Mouse (Mus musculus) spleen, postnatal 36 days (tissue): Measurements from ENCODE around the gene Atoh8.

Experiments
- DNase-seq, 2 experiments: peaks; one replicate each; pipeline ENCODE4 v3.0.0; 2022; ENCODE audit warnings: low spot score in 2 of 2, mixed read lengths in 1 of 2

Atoh8 gene

DNA sequence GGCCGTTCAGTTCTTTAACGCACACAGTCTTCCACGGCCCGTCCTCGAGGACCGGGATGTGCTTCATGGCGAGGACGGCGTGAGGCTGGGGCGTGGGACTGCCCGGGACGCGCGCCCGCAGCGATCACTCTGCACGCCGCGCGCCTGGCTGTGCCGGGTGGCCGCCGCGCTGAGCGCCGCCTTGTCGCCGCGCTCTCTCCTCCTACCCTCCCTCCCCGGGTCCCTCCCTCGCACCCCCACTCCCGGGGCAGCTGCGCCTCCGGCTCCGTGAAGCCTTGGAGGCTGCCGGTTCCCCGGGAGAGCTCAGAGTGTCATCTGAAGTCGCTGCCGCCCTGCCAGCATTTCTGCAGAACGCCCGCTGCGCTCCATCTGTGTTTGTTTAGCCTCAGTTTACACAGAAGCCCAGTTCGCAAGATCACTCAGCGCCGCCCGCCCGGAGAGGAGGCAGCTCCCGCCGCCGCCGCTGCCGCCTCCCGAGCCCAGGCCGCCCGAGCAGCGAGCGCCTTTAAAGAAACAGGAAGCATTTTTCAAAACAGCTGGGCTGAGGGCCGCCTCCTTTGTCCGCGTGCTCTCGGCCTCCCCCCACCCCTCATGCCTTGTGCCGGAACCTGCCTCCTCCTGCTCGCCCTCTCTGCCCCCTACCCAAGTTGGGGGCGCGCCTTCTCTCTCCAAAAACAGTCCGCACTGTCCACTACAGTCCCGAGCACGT is at the start of gene Atoh8:
Gene Atoh8, minus strand, starts transcription at position 480 of the 709 bp plus-strand sequence.
- peak; percentile 22 for DNase-seq

DNA sequence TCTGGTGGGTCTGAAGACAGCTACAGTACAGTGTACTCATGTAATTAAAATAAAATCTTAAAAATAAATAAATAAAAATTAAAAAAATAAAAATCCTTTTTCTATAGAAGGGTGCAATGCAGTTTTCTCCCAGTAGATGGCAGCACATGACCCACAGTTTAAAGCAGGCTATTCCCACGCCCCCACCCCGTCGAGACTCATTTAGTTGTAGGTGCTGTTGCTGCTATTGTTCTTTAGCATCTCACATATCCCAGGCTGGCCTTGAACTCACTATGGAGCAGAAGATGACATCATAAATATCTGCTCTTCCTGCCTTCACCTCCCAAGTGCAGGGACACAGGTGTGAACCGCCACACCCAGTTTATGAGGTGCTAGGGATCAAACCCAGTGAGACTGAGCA is 48.5 kb upstream of the Atoh8 start:
- DNase-seq, result peak in 1 of 2 experiments; percentile 40

DNA sequence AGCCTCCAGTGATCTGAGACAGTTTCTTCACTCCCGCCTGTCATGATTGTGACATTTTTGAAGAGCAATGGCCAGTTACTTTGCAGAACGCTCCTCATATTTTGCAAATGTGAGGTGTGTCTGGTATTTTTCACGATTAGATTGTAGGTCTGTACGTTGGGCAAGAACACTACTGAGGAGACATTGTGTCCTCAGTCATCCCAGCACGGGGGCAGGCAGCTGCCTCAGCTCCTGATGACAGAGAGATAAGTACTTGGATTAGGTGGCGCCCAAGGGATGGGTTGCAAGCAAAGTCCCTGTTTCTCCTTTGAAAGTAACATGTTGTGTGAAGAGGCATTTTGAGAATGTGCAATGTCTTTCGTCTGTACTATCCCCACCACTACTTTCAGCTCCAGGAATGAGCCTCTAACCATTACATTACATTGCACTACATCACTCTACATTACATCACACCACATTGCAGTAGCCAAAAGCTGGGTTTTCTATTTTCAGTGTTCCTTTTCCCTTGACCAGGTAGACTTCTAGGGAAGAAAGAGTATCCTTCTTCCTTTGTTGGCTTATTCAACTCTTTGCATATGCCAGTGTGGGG is 45.1 kb upstream of the Atoh8 start:
- DNase-seq, result peak in 1 of 2 experiments; percentile 33

DNA sequence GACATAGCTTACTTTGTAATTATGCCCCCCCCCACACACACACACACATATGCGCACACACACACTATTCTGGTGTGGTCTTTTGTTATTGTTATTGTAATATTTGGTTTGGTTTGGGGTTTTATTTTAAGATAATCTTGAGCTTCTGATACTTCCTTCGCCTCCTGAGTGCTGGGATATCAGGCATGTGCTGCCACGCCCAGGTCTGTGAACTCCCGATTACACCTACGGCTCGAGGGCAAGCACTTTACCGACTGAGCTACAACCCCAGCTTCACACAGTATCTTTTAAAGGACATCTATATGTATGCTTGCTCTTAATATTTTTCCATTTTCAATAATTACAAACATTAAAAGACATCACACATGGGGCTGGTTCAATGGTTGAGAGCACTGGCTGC is 44.1 kb upstream of the Atoh8 start:
- DNase-seq, result peak; percentile 62 to 76

DNA sequence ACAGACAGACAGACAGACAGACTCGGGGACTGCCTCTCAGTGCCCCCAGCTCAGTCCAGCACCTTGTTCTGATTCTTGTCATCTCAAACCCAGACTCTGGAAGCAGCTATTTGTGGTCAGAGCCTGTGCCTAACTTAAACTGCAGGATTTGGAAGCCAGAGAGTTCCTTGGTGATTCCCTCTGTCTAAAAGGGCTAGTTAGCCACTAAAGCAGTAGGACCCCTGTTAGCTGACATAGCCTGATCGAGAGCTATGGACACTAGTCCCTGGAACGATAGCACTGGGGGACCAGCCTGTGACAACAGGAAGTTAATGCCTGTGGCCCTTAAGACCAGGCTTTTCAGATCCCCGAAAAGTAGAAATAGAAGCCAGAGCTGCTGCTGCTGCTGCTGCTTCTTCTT is 43.5 kb upstream of the Atoh8 start:
- no peak for DNase-seq

DNA sequence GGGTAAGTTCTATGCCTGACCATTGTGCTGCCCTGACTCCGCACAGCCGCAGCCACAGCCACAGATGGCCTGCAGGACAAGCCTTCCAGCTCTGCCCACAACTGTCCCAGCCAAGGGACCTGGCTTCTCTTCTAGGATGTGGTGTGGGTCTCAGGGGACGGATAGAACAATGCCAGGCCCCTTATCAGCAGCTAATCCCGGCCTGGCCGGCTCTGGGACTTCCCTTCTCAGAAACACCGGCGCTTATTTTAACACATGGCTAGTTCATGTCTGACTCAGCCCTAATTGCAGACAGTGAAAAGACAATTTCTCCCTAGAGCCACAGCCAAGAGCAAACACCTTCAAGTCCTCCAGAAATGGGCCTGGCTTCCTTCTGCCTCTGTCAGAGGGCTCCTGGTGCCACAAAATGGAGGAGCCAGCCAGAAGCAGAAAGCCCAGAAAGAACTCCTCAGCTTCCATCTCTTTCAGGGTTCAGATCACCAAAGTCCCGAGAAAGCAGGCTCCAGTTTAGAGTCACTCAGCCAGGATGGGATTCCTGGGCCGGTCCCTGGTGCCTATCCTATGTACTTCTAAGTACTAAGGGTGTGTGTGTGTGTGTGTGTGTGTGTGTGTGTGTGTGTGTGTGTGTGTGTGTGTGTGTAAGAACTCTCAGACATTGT is 42.3 kb upstream of the Atoh8 start:
- DNase-seq, result no peak

DNA sequence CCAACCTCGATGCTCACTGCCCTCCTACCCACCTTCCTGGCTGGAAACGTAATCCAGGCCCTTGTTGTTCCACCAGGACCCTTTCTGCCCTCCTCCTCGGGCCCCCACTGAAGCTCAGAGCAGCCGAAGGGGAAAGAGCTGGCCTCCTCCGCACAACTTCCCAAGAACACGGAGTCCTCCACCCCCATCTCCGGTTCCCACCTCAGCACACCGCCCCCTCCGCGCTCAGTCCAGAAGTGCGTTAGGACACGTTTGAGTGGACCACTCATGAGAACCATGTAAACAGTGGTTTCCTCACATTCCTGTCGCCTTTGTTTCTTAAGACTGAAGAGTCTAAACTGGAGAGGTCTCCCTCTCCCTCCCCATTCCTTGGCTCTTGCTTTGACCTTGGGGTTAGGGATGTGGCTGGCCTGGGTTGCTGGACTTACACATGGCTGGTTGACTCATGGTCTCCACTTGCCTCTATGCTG is 41.6 kb upstream of the Atoh8 start:
- DNase-seq, result no peak

DNA sequence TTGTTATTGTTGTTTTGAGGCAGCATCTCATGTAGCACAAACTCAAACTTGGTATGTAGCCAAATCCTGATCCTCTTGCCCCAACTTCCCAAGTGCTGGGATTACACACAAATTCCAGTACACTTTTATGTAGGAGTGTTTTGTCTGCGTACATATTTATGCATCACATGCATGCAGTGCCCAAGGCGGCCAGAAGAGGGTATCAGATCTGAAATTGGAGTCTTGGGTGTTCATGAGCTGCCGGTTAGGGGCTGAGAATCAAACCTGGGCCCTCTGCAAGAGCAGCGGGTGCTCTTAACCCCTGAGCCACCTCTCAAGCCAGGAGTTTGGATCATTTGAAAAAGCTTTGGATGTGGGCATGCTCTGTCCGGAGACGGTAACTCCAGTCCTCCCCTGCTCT is 40.8 kb upstream of the Atoh8 start:
- DNase-seq, result no peak

DNA sequence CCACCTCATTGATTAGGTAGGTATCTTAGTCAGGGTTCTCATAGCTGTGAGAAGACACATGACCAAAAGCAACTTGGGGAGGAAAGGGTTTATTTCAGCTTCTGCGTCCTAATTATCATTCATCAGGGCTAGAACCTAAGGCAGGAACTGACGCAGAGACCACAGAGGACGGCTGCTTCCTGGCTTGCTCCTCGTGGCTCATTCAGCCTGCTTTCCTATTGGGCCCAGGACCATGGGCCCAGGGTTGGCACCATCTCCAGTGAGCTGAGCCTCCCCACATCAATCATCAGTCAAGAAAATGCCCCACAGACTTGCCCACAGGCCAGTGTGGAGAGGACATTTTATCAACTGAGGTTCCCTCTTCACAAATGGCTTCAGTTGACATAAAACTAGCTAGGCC is 40.1 kb upstream of the Atoh8 start:
- no peak for DNase-seq

DNA sequence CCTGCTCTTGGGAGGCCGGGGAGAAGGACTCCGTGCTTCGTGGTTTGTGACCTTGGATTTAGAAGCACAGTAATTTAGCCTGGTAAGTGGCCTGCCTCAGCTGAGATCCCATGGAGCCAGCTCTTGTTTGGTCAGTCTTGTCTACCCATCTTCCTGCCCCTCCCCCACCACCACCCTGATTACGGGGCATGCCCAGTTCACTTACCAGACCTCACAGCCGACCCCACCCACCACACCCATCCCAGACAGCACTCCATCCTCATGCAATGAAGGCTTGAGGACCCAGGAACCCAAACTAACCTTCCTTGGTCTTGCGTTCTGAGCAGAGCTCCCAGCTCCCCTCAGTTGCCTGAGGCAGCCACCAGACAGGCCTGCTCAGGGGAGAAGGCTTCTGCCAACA is 37.8 kb upstream of the Atoh8 start:
- DNase-seq, result peak in 1 of 2 experiments; percentile 37

DNA sequence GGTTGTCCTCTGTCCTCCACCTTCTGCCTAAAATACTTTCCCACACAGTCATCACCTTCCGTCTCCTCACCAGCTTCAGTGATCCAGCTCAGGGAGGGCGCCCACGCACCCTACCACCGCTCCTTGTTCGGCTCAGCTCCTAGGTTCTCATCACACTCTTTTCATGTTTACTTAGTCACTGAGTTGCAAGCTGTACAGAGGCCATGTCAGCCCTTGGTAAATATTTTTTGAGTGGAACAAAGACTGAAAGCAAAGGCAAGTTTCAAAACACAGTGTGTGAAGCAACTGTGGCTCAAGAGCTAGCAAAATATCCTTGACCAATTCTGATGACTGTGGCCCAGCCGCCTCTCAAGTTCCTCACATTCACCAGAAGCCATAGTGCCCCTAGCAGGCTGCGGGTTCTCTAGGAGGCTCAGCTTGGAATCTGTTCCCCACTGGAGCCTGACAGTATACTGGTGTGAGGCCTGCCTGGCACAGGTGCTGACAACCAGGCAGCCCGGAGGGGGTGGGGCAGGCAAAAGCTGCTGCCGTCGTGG is 36.9 kb upstream of the Atoh8 start:
- DNase-seq, result no peak

DNA sequence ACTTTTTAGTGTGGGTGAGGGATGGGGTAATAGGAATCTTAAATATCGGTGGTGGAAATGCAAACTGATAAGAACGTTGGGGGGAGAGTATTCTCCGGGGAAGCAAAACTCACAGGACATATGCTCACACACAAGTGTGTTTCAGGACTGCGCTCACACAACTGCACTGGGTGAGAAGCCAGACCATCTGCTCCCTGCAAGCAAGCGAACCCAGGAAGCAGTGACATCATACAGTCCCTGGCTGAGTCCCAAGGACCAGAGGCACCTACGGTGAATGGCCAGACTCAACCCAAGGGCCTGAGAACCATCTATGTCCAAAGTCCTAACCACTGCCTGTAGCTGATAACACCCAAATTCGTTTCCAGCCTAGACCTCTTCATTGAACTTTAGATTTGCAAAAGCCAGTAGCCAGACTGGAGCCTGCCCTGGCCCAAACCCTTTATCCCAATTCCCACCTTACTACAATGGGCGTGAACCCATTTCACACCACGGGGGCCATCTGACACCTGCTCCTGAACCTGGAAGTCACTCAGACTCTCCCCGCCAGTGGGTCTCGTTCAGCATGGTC is 35.7 kb upstream of the Atoh8 start:
- no peak for DNase-seq

DNA sequence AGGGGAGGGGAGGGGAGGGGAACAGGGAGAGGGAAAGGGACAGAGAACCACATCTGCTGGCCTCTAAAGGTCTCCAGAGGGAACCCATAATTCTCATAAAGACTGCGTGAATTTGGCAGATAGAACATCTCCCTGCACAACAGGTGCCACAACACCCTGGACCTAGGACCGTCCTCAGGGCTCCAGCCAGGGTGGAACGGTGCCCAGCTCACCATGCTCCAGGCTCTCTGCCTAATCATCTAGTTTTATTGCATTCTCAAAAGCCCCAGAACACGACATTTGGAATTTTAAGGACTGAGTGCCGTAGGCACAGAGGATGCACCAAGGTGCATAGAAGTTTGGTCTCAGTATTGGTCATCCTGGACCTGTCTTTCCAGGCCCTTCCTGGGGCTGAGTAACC is 34.9 kb upstream of the Atoh8 start:
- DNase-seq, result no peak

DNA sequence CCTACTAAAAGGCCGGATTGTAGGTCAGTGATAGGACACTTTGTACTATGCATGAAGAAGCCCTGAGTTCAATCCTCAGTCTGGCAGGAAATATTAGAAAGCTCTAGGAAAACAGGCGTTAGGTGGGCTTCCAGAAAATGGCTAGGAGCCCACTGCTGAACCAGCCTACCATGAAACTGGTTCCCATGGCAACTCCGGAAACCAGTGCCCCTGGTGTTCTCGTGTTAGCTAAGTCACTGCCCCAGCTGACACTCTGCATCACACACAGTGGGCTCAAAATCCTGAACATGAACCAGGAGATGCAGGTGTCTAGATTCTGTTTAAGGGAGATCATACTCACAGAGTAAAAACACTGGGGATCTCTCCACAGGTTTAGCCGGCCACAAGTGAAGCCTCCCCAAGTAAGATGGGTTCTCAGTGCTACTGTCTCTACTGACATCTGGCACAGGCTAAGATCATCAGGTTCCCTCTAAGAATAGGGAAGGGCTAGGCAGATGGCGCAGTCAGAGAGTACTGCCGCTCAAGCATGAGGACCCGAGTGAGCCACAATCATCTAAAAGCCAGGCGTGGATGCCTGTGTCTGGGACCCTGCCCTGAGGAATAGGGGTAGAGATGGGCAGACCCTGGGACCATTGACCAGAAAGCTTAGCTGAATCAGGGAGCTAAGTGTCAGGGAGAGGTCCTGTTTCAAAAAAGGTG is 32.9 kb upstream of the Atoh8 start:
- DNase-seq, result no peak

DNA sequence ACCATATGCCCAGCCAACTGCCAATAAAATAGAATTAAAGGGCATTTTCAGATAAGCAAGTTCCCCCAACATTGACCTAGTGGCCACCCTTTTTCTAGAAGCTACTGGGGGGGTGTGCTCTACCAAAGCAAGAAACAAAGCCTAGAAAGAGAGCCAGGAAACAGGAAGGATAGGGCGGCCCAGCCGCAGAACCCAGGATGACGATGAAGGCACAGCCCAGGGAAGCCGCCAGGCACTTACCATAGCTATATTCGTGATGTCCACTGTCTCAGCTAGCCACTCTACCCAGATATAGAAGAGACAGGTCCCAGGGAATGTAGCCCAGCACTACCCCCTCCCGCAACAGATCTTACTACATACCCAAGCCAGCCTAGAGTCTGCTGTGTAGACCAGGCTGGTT is 30.3 kb upstream of the Atoh8 start:
- no peak for DNase-seq

DNA sequence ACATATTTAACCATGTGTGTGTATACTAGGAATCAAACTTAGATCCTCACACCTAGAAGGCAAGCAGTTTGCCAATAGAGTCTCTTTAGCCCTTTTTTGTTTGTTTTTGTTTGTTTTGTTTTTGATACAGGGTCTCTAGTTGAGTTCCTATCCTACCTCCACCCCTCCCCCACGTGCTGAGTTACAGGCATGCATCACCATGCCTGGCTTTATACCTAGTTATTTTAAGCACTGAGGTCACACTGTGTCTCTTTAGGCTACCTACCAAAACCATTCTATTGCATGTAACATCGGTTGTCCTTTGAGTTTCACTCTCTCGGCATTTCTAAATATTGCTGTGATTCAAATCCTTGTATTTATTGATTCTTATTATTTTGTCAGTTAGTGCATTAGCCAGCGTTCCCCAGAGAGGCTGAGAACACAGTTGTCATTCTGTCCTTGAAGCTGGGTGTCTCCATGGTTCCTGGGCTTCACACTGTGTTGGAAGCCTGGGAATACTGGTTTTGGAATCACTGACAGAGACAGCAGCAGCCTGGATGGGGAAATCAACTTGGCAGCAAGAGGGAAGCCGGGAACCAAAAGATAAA is 28.4 kb upstream of the Atoh8 start:
- no peak for DNase-seq

DNA sequence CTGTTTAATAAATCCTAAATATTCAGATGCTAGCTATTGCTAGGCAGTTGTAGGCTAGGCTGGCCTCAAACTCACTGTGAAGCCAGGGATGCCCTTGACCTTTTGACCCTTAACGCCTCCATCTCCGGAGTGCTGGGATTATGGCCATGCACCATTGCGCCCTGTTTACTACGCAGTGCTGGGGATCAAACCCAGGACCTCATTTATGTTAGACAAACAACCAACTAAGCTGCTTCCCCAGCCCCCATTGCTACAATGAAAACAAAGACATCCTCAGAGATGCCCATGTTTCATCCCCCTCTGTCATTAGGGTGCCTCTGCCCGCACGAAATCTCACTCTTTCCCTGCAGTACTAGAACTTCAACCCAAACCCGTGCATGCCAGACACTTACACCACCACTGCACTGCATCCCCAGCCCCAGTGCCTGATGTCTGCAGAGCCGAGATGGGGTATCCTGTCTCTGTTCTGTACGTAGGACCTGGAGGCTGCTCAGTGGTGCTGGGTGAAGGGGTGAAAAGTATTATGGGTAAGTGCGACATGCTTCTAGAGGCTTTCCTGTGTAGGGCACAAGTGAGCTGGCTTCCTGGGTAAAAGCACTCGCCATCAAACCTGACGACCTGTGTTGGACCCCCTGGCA is 26.4 kb upstream of the Atoh8 start:
- DNase-seq, result no peak

DNA sequence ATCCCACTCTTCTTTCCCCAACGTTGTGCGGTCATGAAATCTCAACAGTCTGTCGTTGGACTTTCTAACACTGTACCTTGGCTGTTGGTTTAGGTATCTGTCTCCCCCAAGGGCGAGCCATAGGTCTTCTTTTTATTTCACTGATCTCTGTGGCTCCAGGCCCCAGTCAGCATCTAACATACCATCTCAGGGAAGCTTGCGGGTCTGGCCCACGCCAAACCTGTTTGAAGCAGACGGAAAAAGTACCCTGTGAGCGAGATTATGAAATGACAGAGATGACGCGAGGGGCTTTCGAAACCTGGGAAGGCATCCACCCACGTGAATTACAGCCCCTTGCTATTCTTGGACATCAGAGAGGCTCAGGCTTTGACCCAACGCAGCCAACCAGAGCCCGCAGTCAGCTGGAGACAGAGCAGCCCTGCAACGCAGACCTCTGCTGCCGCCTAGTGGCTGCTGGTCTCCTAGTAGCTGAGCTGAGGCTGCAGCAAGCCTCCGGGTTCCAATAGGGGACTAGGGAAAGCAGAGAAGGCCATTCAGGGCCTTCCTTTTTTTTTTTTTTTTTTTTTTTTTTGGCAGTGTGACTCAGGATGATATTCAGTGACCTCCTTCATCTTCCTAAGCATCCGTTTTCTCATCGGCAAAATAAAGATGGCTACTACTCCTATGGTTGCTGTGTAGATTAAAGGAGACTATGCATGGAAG is 25.8 kb upstream of the Atoh8 start:
- DNase-seq, result peak; percentile 67 to 68

DNA sequence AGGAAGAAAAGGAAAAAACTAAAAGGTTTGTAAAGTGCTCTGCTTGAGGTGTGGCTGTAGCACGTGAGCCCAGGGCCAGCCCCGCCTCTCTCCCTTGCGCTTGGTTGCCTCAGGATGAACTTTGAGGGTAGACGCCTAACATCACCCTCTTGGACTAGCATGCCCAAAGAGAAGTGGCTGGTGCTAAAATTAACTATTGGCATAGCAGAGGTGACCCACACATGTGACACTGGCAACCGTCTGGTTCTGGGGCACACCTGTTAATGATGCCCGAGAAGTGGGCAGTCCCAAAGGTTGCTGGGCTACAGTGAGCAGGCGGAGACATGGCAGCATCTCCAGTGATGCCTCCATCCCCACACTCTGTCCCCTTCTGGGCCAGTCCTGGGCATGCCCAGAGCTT is 24.1 kb upstream of the Atoh8 start:
- DNase-seq, result no peak

DNA sequence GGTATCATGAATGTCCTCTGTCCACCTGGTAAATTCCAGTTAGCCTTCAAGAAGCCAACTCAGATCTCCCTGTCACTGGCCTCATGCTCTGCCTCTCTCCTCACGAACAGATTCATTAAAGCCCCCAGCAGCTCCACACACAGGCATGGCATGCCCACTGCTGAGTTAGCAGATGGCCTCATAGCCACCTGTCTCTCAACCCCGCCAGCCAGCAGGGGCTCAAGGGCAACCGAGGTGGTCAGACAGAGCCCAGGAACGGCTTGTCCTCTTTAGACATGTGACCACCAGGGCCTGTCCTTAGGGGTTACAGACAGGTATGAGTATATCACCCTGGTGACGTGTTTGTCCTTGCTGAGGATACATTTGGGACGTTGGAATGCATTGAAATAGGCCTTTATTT is 19.9 kb upstream of the Atoh8 start:
- no peak for DNase-seq
